ENCODE assay signal across 8 mouse cellular contexts in genomic region chr1:177408690-177409089, GRCm38 (mm10). TPM values are rescaled to one million over a fixed set of nuclear protein-coding genes. Genes with fewer than 3 reads are reported as not detected.
DNase-seq lines count a peak whose midpoint lies in the region; ATAC-seq and TF ChIP-seq lines count a peak whose summit lies in the region.

No protein-coding gene starts in this region.

- no peaks in the 10 kb centered on the region for H3K27me3 ChIP-seq in heart, postnatal 0 days (ENCODE audit: control insufficient read depth, insufficient read depth, low read length)
- no peaks in the 10 kb centered on the region for H3K27me3 ChIP-seq in heart, embryonic 10.5 days (ENCODE audit: insufficient read depth, poor library complexity, severe bottlenecking)

- 51% methylated on average over 3 of the region's 3 CpGs for WGBS in heart, postnatal 0 days
- WGBS in heart, embryonic 10.5 days = 64% methylated on average over 3 of the region's 3 CpGs
- WGBS in large intestine, adult 2 months = 45% methylated on average over 3 of the region's 3 CpGs

- H3K9ac ChIP-seq in heart, postnatal 0 days (replicated peaks; ENCODE audit: low read depth, low read length) = no peak overlapping the region

- DNase-seq in heart, postnatal 0 days (ENCODE audit: low spot score) = peak; percentile 10
- DNase-seq in heart, embryonic 10.5 days (ENCODE audit: low spot score) = no peak
- DNase-seq in CD8-positive naive resting alpha-beta T cell, adult 2 months (ENCODE audit: low read depth in 2 of 2, low spot score in 2 of 2) = peak; percentile 36 to 49
- DNase-seq in c-Kit-positive CD71-negative TER-119-negative erythroid progenitor cells, embryonic 14.5 days (ENCODE audit: low read depth) = peak; percentile 47
- peak; percentile 28 for DNase-seq in large intestine, adult 2 months (ENCODE audit: low read depth, low spot score)
- DNase-seq in spleen, postnatal 4 days (ENCODE audit: low spot score in 2 of 2) = peak; percentile 40 to 71
- no peak for DNase-seq in right cerebral cortex, postnatal 10 days (ENCODE audit: low spot score in 2 of 2)
- no peak for DNase-seq in layer of hippocampus, adult 9-10 months (ENCODE audit: low spot score)

- H3K9me3 ChIP-seq in heart, postnatal 0 days (replicated peaks; ENCODE audit: control insufficient read depth, low read length) = no peaks in the 10 kb centered on the region
- H3K9me3 ChIP-seq in heart, embryonic 10.5 days = no peaks in the 10 kb centered on the region

- no peaks in the 10 kb centered on the region for H3K36me3 ChIP-seq in heart, postnatal 0 days (replicated peaks; ENCODE audit: control insufficient read depth, insufficient read depth, low read length)
- H3K36me3 ChIP-seq in heart, embryonic 10.5 days = no peaks in the 10 kb centered on the region

- ATAC-seq in heart, postnatal 0 days (ENCODE audit: insufficient read depth, low read depth) = no peak

- H3K4me1 ChIP-seq in heart, postnatal 0 days (ENCODE audit: control insufficient read depth, insufficient read depth) = no peaks in the 10 kb centered on the region
- no peaks in the 10 kb centered on the region for H3K4me1 ChIP-seq in heart, embryonic 10.5 days

- H3K4me3 ChIP-seq in heart, postnatal 0 days (ENCODE audit: low read depth, low read length) = no peak overlapping the region
- H3K4me3 ChIP-seq in heart, embryonic 10.5 days = no peak overlapping the region

- no peak overlapping the region for H3K27ac ChIP-seq in heart, postnatal 0 days (ENCODE audit: low read depth)
- H3K27ac ChIP-seq in heart, embryonic 10.5 days = no peak overlapping the region

- TF ChIP-seq EP300 in heart, postnatal 0 days (IDR thresholded peaks at IDR 0.05; ENCODE audit: low read depth) = no peak

- peak; percentile 44 for TF ChIP-seq CTCF in heart, postnatal 0 days (IDR thresholded peaks at IDR 0.05; ENCODE audit: low read depth)

- H3K4me2 ChIP-seq in heart, postnatal 0 days (ENCODE audit: low read depth, low read length) = no peak overlapping the region

RNA-seq across cellular contexts. Expression of gene Zbtb18, which starts 33.5 kb away (rescaled TPM):
- total RNA-seq in heart, postnatal 0 days (2014; rRNA removed; ENCODE audit: low replicate concordance) = 12.5 and 15.2 TPM in 2 replicates
- 1.3 and 1.7 TPM in 2 replicates for polyA plus RNA-seq in heart, postnatal 0 days (2015; fragmentation: Nextera tagmentation; extraction: Ambion mirVana)
- 1.2 and 1.6 TPM in 2 replicates for polyA plus RNA-seq in heart, embryonic 10.5 days (2016; fragmentation: Nextera tagmentation; extraction: Ambion mirVana)
- polyA plus RNA-seq in large intestine, adult 2 months (2012; rRNA removed) = 9.3 and 9.7 TPM in 2 replicates

Comparison
In these comparisons a context has a peak if more than half of its experiments do, and no peak if none do; other contexts are left out.
1. DNase-seq: peak in heart, postnatal 0 days (single experiment), CD8-positive naive resting alpha-beta T cell, adult 2 months (2 of 2), c-Kit-positive CD71-negative TER-119-negative erythroid progenitor cells, embryonic 14.5 days (single experiment), large intestine, adult 2 months (single experiment) and spleen, postnatal 4 days (2 of 2); none in heart, embryonic 10.5 days (single experiment), right cerebral cortex, postnatal 10 days (0 of 2) and layer of hippocampus, adult 9-10 months (single experiment).